Comparison of ENCODE assay signal across 16 mouse cellular contexts in genomic region chr12:10430999-10431398, GRCm38 (mm10).
"Had no signal": no experiment of that assay in that cellular context is flagged by ENCODE, and none has a peak within 500 bp of the region (broad histone marks: within the 10 kb centered on the region; RNA-seq: fewer than 3 reads in every experiment).

No protein-coding gene starts in this region.

- H3K9me3 ChIP-seq: neural tube, embryonic 13.5 days; neural tube, embryonic 15.5 days; stomach, embryonic 15.5 days had no signal

- H3K9ac ChIP-seq: neural tube, embryonic 13.5 days; neural tube, embryonic 15.5 days; stomach, embryonic 15.5 days had no signal

- H3K4me3 ChIP-seq: neural tube, embryonic 13.5 days; neural tube, embryonic 15.5 days; stomach, embryonic 15.5 days had no signal

- H3K4me1 ChIP-seq: neural tube, embryonic 13.5 days; neural tube, embryonic 15.5 days; stomach, embryonic 15.5 days had no signal

- H3K36me3 ChIP-seq: neural tube, embryonic 13.5 days; neural tube, embryonic 15.5 days; stomach, embryonic 15.5 days had no signal

- H3K27me3 ChIP-seq: neural tube, embryonic 13.5 days; neural tube, embryonic 15.5 days; stomach, embryonic 15.5 days had no signal

- H3K27ac ChIP-seq: neural tube, embryonic 13.5 days; neural tube, embryonic 15.5 days; stomach, embryonic 15.5 days; stomach, postnatal 0 days had no signal

- H3K4me2 ChIP-seq: neural tube, embryonic 13.5 days; neural tube, embryonic 15.5 days; stomach, embryonic 15.5 days had no signal

- DNase-seq: retina, postnatal 1 day; right cerebral cortex, adult 18-20 months; right cerebral cortex, postnatal 14 days; right cerebral cortex, postnatal 25 days; right cerebral cortex, postnatal 4 days; spleen, adult 18-20 months; thymus, adult 18-20 months; thymus, adult 2 months; thymus, postnatal 14 days; thymus, postnatal 25 days; thymus, postnatal 36 days; thymus, postnatal 4 days had no signal
